Mouse (Mus musculus) embryonic stem cell, embryonic (primary cell): ENCODE data around the gene Trib3.

Source experiments
- CTCF ChIA-PET, 4 experiments: fragments of 300-600 bp in 2 of 4; fragments of 350-600 bp in 2 of 4; sonication (Branson Sonifier 250); formaldehyde crosslinking; loops; one replicate each; lab custom pipeline; 2022; ENCODE audit warnings: inconsistent platforms in 2 of 4; lab: Charles Lee
- POLR2A ChIA-PET, 4 experiments: fragments of 300-600 bp in 2 of 4; fragments of 350-600 bp in 2 of 4; sonication (Branson Sonifier 250); formaldehyde crosslinking; loops; one replicate each; lab custom pipeline; 2022; ENCODE audit warnings: antibody characterized with exemption in 4 of 4, inconsistent platforms in 1 of 4; lab: Charles Lee

The Trib3 gene

GRCm38 (mm10) chr2:152343329-152344213, at the start of gene Trib3:
Gene Trib3 (minus strand): TSS chr2:152344032.
- CTCF ChIA-PET = interaction anchor here (0.5 to 5.6 kb wide), 104 partner anchors 8 to 1816 kb away, joined by 3 to 92 read pairs (median 3); partner anchors contain the start of genes Rbck1 (in 3 of the 4), Tbc1d20 (in 3 of the 4), Nrsn2 (in 1 of the 4) and Sox12 (in 1 of the 4)

GRCm38 (mm10) chr2:152393225-152394017, 49.6 kb upstream of the Trib3 start:
- POLR2A ChIA-PET = interaction anchor here in 3 of 4 experiments (0.5 to 9.2 kb wide), 28 partner anchors 10 to 373 kb away, joined by 3 to 102 read pairs (median 4); partner anchors contain the start of genes Trib3 (in 3 of the 3), Zcchc3 (in 3 of the 3), 6820408C15Rik (in 2 of the 3) and Nrsn2 (in 1 of the 3)
- CTCF ChIA-PET = interaction anchor here (0.6 to 2.9 kb wide), 37 partner anchors 10 to 211 kb away, joined by 3 to 59 read pairs (median 4); partner anchors contain the start of genes Defb36 (in 2 of the 4), Trib3 (in 2 of the 4) and Defb23 (in 1 of the 4)

More at GRCm38 (mm10) chr2:152343329-152344213, at the start of gene Trib3:
- POLR2A ChIA-PET = interaction anchor here (0.6 to 10.5 kb wide), 200 partner anchors 8 to 1434 kb away, joined by 3 to 197 read pairs (median 5); partner anchors contain the start of genes Rbck1 (in 3 of the 4), Srxn1 (in 3 of the 4), Tbc1d20 (in 3 of the 4) and Csnk2a1 (in 2 of the 4)

GRCm38 (mm10) chr2:152392786-152393185, 49.0 kb upstream of the Trib3 start:
- POLR2A ChIA-PET = interaction anchor here in 3 of 4 experiments (0.5 to 9.2 kb wide), 26 partner anchors 10 to 373 kb away, joined by 3 to 102 read pairs (median 4); partner anchors contain the start of genes Zcchc3 (in 3 of the 3), 6820408C15Rik (in 2 of the 3), Trib3 (in 2 of the 3) and Nrsn2 (in 1 of the 3)
- CTCF ChIA-PET = interaction anchor here (0.5 to 2.9 kb wide), 53 partner anchors 11 to 1085 kb away, joined by 3 to 59 read pairs (median 3); partner anchors contain the start of genes Defb36 (in 2 of the 4), Trib3 (in 2 of the 4), Defb23 (in 1 of the 4) and Nrsn2 (in 1 of the 4)

GRCm38 (mm10) chr2:152384191-152384590, 40.4 kb upstream of the Trib3 start:
- ChIA-PET POLR2A (interaction anchor here in 2 of 4 experiments (0.6 to 1.5 kb wide), 7 partner anchors 8 to 272 kb away, joined by 3 to 6 read pairs (median 4); partner anchors contain the start of gene Trib3 (in 1 of the 2)), CTCF (no interaction called here)

DNA sequence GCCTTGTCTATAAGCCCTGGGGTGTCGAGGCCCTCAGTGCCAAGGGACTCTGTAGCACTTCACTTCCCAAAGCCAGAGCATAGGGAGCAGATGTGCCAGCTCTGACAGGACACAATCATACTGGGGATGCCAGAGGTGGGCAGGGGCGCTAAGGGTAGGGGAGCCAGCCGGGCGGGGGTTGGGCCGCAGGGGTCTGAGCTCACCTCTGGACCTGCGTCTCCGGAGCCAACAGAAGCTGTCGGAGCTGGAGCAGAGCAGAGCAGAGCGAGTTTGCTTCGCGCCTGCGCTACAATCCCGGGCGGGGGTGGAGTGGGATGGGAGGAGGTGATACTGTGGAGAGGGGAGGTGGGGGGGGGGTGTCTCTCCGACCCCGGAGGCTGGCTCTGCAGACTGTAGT, 32.5 kb upstream of the Trib3 start, which contains the start of gene Nrsn2:
Gene Nrsn2, minus strand, starts transcription at position 294 of the 397 bp plus-strand sequence.
- CTCF ChIA-PET = interaction anchor here (0.6 to 2.1 kb wide), 15 partner anchors 9 to 602 kb away, joined by 3 to 12 read pairs (median 4); partner anchors contain the start of gene Trib3 (in 1 of the 4)
- POLR2A ChIA-PET = interaction anchor here (0.6 to 2.1 kb wide), 15 partner anchors 8 to 511 kb away, joined by 3 to 16 read pairs (median 4); partner anchors contain the start of genes Mcts2 (in 1 of the 4) and Trib3 (in 1 of the 4)

GRCm38 (mm10) chr2:152375652-152376344, 32.0 kb upstream of the Trib3 start:
- ChIA-PET POLR2A (interaction anchor here in 3 of 4 experiments (0.8 to 2.5 kb wide), 14 partner anchors 8 to 346 kb away, joined by 3 to 16 read pairs (median 4); partner anchors contain the start of genes Mcts2 (in 1 of the 3) and Trib3 (in 1 of the 3)), CTCF (interaction anchor here (0.6 to 2.1 kb wide), 10 partner anchors 8 to 442 kb away, joined by 3 to 12 read pairs (median 4); partner anchors contain the start of gene Trib3 (in 1 of the 4))

GRCm38 (mm10) chr2:152373547-152373946, 29.7 kb upstream of the Trib3 start:
- POLR2A ChIA-PET = interaction anchor here in 3 of 4 experiments (0.6 to 2.5 kb wide), 5 partner anchors 10 to 30 kb away, joined by 3 to 7 read pairs (median 4); partner anchors contain the start of gene Trib3 (in 1 of the 3)
- CTCF ChIA-PET = interaction anchor here in 2 of 4 experiments (0.6 to 1.2 kb wide), 2 partner anchors 10 to 222 kb away, joined by 4 read pairs; no protein-coding TSS in a partner anchor

GRCm38 (mm10) chr2:152372661-152373060, 28.8 kb upstream of the Trib3 start:
- ChIA-PET CTCF (no interaction called here), POLR2A (interaction anchor here in 1 of 4 experiments (0.9 kb wide), 1 partner anchor 28 kb away, joined by 3 read pairs; the partner anchor contains the start of gene Trib3)

DNA sequence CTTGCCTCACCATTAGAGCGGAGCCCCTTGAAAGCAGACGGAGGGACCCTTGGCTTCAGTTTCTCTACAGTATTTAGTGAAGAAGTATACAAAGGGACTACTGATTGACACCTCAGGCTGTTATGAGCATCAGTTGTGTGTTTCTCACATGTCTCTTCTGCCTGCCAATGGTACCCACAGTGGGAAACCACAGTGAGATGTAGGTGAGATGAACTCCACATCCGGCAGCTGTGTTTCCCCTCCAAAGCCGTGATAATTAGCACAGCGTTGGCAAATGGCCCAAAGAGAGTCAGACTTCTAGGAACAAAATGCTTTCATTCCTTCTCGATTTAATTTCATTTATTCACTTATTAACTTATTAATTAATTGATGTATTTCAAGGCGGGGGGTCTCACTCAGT, 28.3 kb upstream of the Trib3 start:
- CTCF ChIA-PET = no interaction called here
- POLR2A ChIA-PET = interaction anchor here in 2 of 4 experiments (0.6 to 0.9 kb wide), 2 partner anchors 9 to 28 kb away, joined by 3 to 5 read pairs; partner anchors contain the start of gene Trib3 (in 1 of the 2)

- POLR2A ChIA-PET = interaction anchor here in 2 of 4 experiments (0.6 to 2.8 kb wide), 12 partner anchors 11 to 344 kb away, joined by 3 to 13 read pairs (median 4); partner anchors contain the start of gene Trib3 (in 2 of the 2)
- CTCF ChIA-PET = interaction anchor here in 3 of 4 experiments (0.5 to 2.0 kb wide), 6 partner anchors 35 to 340 kb away, joined by 3 to 8 read pairs (median 3); no protein-coding TSS in a partner anchor
Measured at GRCm38 (mm10) chr2:152368532-152369140, 24.8 kb upstream of the Trib3 start.

DNA sequence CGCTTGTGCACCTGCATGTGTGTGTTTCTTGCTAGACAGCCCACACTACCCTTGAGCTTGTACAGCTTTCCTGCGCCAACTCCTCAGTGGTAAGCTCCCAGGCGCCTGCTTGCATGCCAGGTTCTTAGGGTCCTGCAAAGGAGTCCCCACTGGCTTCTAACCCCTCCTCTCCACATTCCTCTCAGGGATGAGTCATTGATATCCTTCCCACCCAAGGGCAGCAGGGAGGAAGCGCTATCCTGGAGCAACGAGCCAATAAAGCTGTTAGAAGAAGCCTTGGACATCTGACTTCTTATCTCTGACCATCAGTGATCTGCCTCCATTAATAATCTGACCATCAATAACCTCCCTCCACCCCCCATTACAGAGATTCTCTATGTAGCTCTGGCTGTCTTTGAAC, 24.1 kb upstream of the Trib3 start:
- ChIA-PET POLR2A (interaction anchor here in 3 of 4 experiments (0.7 to 2.8 kb wide), 11 partner anchors 9 to 500 kb away, joined by 3 to 13 read pairs (median 4); partner anchors contain the start of genes Nrsn2 (in 1 of the 3) and Trib3 (in 1 of the 3)), CTCF (interaction anchor here in 3 of 4 experiments (0.5 to 2.0 kb wide), 7 partner anchors 23 to 339 kb away, joined by 3 to 7 read pairs (median 3); partner anchors contain the start of gene Trib3 (in 1 of the 3))

GRCm38 (mm10) chr2:152363245-152364147, 19.7 kb upstream of the Trib3 start:
- ChIA-PET POLR2A (interaction anchor here (0.5 to 9.8 kb wide), 69 partner anchors 9 to 1201 kb away, joined by 3 to 137 read pairs (median 4); partner anchors contain the start of genes Trib3 (in 4 of the 4), Rbck1 (in 2 of the 4), Tbc1d20 (in 2 of the 4) and Nrsn2 (in 1 of the 4)), CTCF (interaction anchor here (0.5 to 2.9 kb wide), 138 partner anchors 8 to 619 kb away, joined by 3 to 92 read pairs (median 4); partner anchors contain the start of genes Trib3 (in 4 of the 4), Nrsn2 (in 3 of the 4), Rbck1 (in 3 of the 4) and Tbc1d20 (in 2 of the 4))

DNA sequence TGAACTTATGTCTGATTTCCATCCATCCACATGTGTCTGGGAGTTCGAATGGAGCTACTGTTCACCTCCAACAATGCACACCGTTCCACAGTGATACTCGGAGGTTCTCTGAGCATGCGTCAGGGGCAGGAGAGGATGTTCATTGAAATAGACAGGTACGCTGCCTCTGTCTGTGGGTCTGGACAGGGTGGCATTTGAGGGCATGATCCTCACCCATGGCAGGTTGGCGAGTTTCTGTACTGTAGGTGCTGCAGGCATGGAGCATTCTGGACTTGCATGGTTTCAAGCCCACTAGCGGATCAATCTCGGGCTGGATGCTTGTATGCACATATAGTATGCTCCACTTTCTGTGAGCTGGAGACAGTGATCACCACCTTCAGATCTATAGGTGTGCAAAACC, 17.4 kb upstream of the Trib3 start:
- ChIA-PET POLR2A (interaction anchor here in 3 of 4 experiments (0.6 to 9.8 kb wide), 11 partner anchors 10 to 1564 kb away, joined by 3 to 137 read pairs (median 7); partner anchors contain the start of gene Trib3 (in 3 of the 3)), CTCF (interaction anchor here in 3 of 4 experiments (0.5 to 2.9 kb wide), 4 partner anchors 11 to 355 kb away, joined by 3 to 92 read pairs (median 4); partner anchors contain the start of gene Trib3 (in 1 of the 3))
